Mouse (Mus musculus) liver (tissue): ENCODE measurements around the gene C1ql4.
"Not testable (repeated sequence)": the region's sequence is repeated elsewhere in the genome, so short reads cannot be mapped to it uniquely, and the experiment has no call there.

Experiments used
- DNase-seq: peaks from one replicate; pipeline ENCODE4 v3.0.0-alpha.2; 2020; ENCODE audit warnings: mixed read lengths

The C1ql4 gene

GRCm38 (mm10) chr15:99097840-99098492 is 10.3 kb upstream of the C1ql4 start:
- DNase-seq = no peak

- no peak for DNase-seq
Measured at GRCm38 (mm10) chr15:99096831-99097500, 9.3 kb upstream of the C1ql4 start.

GRCm38 (mm10) chr15:99096061-99096793 is 8.6 kb upstream of the C1ql4 start:
- DNase-seq = no peak

DNA sequence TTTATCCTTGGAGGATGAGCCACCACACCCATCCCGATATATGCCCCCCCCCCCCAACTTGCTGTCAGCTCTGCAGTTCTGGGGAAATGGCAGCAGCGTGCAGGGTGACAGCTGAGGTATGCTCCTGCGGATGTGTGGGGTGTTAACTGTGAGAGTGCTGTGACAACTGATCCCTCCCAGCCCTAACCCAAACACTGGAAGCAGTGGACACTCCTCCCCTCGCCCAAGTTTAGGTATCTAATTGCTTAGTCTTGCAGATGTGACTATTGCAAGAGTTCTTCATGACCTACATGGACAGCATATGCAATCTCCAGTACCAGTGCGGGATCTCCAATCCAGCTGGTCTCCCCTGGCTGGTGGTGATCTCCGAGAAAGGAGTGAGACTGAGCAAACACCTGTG is 7.7 kb upstream of the C1ql4 start:
- DNase-seq = no peak

- no peak for DNase-seq
Measured at GRCm38 (mm10) chr15:99094631-99095270, 7.1 kb upstream of the C1ql4 start.

- DNase-seq = peak; percentile 36
Measured at GRCm38 (mm10) chr15:99093291-99094258, 6.0 kb upstream of the C1ql4 start.

- DNase-seq = no peak
Measured at GRCm38 (mm10) chr15:99092870-99093269, 5.3 kb upstream of the C1ql4 start, which contains the start of gene Dnajc22. Gene Dnajc22, plus strand, starts transcription at chr15:99093170.

DNA sequence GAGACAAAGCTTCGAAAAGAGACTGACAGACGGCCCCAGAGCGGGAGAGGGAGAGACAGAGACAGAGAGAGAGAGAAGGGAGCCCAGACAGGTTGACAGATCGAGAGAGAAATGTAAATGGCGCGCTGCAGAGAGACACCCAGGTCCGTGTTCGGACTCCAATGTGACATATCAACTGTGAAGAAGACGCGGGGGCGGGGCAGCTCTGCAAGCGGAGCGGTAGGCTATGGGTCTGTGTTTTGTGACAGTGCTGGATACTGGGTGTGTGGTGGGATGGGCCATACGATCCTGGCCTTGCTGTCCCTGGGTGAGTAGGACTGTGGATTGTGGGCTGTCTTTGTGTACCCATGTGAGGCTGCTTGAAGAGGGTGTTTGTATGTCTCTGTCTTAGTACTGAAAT is 1.5 kb upstream of the C1ql4 start:
- no peak for DNase-seq

DNA sequence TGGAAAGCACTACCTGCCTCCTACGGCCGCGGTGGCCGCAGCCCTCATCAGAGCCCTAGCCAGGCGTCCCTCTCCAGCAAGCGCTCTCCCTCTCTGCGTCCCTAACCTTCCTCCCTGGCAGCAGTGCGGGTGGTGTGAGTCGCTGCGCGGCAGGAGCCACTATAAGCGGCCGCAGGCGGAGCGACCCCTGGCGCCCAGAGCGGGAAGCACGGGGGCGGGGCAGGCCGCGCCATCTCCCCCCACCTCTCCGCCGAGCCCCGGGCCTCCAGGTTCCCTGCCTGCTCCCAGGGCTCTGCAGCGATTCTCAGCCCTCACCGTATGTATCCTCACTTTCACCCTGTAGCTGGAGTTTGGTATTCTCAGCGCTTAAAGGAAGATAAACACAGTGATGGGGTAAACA is 675 bp upstream of the C1ql4 start:
- peak; percentile 76 for DNase-seq

DNA sequence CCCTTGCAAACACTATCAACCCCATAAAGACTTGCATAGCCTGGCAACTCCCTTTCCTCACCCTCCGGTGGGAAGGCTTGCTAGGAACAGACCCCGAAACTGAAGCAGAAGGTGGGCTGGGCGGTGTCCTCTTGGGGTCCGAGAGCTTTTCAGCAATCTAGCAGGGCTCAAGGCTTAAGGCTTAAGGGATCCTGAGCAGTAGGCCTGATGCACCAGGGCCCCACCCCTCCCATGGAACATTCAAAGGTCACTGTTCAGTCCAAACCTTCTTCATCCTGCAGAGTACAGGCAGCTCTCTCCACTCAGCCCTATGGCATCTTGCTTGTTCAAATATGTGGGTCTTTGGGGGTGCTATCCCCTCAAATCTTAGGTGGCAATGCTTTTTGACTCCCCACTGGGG is 1.6 kb downstream of the C1ql4 start:
- DNase-seq = no peak

GRCm38 (mm10) chr15:99084618-99085017 is 3.0 kb downstream of the C1ql4 start:
- no peak for DNase-seq

DNA sequence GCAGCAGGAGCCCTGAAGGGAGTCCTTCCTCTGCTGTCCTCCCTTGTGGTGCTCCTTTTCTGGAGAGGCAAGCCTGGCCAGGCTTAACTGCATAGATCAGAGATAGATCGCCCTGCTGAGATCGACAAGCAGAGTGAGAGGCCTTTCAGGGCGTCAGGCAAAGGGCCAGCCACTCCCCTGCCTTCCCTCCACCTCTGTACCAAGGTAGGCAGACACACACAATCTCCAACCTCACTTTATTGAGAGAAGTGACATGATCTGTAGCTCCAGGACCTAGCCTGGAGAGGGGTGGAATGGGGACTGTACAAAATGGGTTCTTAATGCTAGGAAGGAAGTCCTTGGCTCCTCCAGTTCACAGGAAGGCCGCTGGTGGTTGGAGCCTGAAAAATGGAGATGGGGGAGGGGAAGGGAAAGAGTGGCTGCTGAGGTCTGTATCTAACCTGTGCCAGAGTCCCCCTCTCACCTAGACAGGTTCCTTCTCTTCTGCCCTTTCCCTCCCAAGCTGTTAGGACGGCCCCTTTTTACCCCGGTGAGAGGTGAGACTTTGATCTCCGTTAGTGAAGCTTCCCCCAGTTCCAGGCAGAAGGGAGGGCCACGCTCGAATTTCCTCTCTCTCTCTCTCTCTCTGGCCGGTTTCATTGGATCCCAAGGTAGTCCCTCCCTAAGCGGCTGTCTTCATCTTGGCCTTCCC is 3.6 kb downstream of the C1ql4 start:
- no peak for DNase-seq

DNA sequence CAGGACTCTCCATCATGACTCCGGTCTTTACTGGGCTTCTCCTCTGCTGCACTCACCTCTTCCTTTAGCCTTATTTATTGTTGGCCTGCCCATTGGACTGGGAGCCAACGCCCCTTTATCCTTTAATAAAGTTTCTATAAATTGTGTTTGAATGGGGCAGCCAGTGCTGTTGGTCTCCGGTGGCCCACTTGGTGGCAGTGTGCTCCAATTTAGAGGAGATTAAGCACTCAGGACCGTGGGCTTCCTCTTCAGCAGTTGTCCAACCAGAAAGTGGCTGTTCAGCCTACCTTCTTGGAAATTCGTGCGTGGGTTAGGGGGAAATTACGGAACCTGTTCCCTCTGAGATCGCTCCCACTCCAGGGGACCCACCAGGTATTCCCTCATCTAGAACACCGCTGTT is 4.4 kb downstream of the C1ql4 start:
- DNase-seq = peak; percentile 50

- DNase-seq = no peak
Measured at GRCm38 (mm10) chr15:99082840-99083239, 4.8 kb downstream of the C1ql4 start.

GRCm38 (mm10) chr15:99082322-99082721 is 5.3 kb downstream of the C1ql4 start:
- no peak for DNase-seq

- no peak for DNase-seq
Measured at GRCm38 (mm10) chr15:99079804-99080203, 7.8 kb downstream of the C1ql4 start.

GRCm38 (mm10) chr15:99078181-99078910 is 9.3 kb downstream of the C1ql4 start:
- no peak for DNase-seq

GRCm38 (mm10) chr15:99076011-99076410 is 11.6 kb downstream of the C1ql4 start:
- not testable (repeated sequence) for DNase-seq

DNA sequence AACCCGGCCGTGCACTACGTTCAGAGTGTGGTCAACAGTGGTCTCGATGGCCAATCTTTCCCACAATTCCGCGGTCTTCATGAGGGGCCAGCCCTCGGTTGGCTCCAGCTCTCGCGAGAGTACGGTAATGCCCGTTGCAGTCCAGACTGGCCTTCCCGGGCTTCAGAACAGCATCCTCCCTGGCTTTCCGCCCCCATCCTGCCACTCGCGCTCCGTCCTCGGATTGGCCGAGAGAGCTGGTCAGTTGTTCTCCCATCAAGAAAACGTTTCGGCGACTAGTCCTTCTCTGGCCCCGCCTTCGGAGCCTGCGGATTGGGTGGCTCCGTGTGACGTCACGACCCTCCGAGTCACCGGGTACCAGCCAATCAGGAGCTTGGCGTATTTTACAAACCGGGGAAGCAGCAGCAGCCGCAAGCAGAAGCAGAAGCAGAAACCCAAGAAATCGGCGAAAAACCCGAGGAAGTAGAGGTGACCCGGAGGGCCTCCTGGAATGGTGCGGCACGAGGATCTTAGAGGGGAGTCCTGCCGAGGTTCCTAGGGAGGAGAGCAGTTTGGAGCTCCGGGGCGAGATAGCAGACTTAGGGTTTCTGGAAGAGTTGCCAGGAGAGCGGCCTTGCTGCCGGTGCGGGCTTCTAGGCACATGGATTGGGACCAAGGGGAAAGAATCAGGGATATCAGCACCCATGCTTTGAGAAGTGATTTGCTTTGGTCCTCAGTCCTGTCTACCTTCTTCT is 12.8 kb downstream of the C1ql4 start:
- peak; percentile 97 for DNase-seq

GRCm38 (mm10) chr15:99074019-99074599 is 13.5 kb downstream of the C1ql4 start, which contains the start of gene Troap:
Gene Troap, plus strand, starts transcription at chr15:99074575.
- no peak for DNase-seq
